Mouse (Mus musculus) forebrain, embryonic 16.5 days (tissue): ENCODE results near the gene Cdpf1. TPM values are rescaled to one million over a fixed set of nuclear protein-coding genes. Genes with fewer than 3 reads are reported as not detected.

ENCODE experiments used
- ATAC-seq: fragments of 200-750 bp; cut with Nextera tagmentation; 2 replicates; pipeline ENCODE4 v1.8.0; 2017; ENCODE audit warnings: mild to moderate bottlenecking, moderate library complexity
- H3K27ac ChIP-seq: fragments of 300-500 bp; sonication (generic); 2 replicates; pipeline ENCODE4 v1.5.1; 2014; ENCODE audit warnings: low read length, control low read depth
- H3K27me3 ChIP-seq: fragments of 300-500 bp; sonication (generic); replicated peaks from 2 replicates; pipeline ENCODE4 v1.6.1; 2014; ENCODE audit warnings: low read length; ENCODE audit not compliant: control insufficient read depth, insufficient read depth
- H3K36me3 ChIP-seq: fragments of 300-500 bp; sonication (generic); 2 replicates; pipeline ENCODE4 v1.6.1; 2014; ENCODE audit not compliant: control insufficient read depth, insufficient read depth
- H3K4me1 ChIP-seq: fragments of 300-500 bp; sonication (generic); replicated peaks from 2 replicates; pipeline ENCODE4 v1.6.1; 2014; ENCODE audit warnings: low read length; ENCODE audit not compliant: control insufficient read depth, insufficient read depth
- H3K4me2 ChIP-seq: fragments of 300-500 bp; sonication (generic); 2 replicates; pipeline ENCODE4 v1.6.1; 2014; ENCODE audit warnings: mild to moderate bottlenecking, low read length, control low read depth
- H3K4me3 ChIP-seq: fragments of 300-500 bp; sonication (generic); replicated peaks from 2 replicates; pipeline ENCODE4 v1.5.1; 2014; ENCODE audit warnings: mild to moderate bottlenecking, low read length, control low read depth
- H3K9ac ChIP-seq: fragments of 300-500 bp; sonication (generic); replicated peaks from 2 replicates; pipeline ENCODE4 v1.6.1; 2014; ENCODE audit warnings: low read depth, low read length, control low read depth
- H3K9me3 ChIP-seq: fragments of 300-500 bp; sonication (generic); 2 replicates; pipeline ENCODE4 v1.6.1; 2016; ENCODE audit warnings: low read length; ENCODE audit not compliant: control insufficient read depth
- WGBS: fragments of 180-500 bp; shearing (Covaris S2); extraction: QIAGEN DNeasy Blood & Tissue Kit; methylation state at CpG from one replicate; pipeline ENCODE4 v1.1.7; 2014; 5-methylcytosine and 5-hydroxymethylcytosine counted together
- polyA plus RNA-seq: library from polyadenylated mRNA; unstranded; fragments of >200 nt; fragmentation: Nextera tagmentation; extraction: Ambion mirVana; gene quantifications from 2 replicates; pipeline ENCODE4 v1.2.1, GENCODE M21; 2015

Gene Cdpf1
- polyA plus RNA-seq: 24.1 and 27.8 TPM in 2 replicates

DNA sequence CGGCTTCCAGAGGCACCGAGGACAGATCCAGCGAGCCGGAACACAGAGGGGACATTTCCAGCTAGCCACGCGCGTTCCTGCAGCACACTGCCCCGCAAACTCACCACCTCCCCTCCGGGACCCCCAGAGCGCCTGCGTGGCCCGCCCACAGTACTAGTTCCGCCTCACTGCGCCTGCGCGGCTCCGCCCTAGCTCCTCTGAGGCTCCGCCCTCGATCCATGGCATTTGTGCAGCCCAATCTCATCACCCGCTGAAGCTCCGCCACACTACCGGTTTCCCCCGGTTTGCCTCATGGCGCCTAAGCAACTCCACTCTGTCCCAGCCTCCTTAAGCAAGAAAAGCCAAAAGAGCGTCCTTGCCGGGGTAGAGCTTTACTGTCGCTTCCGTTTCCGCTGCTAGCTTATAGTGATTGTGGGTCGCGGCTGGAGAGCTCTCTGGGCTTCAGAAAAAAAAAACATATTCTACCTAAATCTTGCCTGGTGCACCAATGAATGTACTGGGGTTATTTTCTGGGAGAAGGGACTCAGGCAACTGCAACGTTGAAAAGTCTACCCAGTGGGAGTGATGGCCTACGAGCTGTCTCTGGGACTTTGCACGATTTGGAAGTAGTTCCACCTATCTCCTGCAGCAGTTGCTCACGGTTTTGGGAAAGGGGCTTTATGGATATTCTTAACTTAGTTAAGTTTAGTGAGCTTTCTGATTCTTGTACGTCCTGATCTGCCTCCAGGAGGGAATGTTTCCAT lies at the start of gene Cdpf1:
Gene Cdpf1 (minus strand): TSS at position 163 of the 743 bp plus-strand sequence.
- peak within 1 kb of the TSS; percentile 79 for H3K9ac ChIP-seq
- peak within 1 kb of the TSS; percentile 90 for H3K4me2 ChIP-seq
- H3K4me1 ChIP-seq: peaks cover 13% of the 10 kb centered on the region
- peak within 1 kb of the TSS; percentile 74 for H3K4me3 ChIP-seq
- H3K36me3 ChIP-seq: no peaks in the 10 kb centered on the region
- 3% methylated on average over 36 of the region's 36 CpGs for WGBS
- peak; percentile 96 for ATAC-seq
- no peaks in the 10 kb centered on the region; the same call in 1 of the 2 replicates for H3K27me3 ChIP-seq
- H3K27ac ChIP-seq: peak within 1 kb of the TSS; percentile 95
- no peaks in the 10 kb centered on the region for H3K9me3 ChIP-seq

DNA sequence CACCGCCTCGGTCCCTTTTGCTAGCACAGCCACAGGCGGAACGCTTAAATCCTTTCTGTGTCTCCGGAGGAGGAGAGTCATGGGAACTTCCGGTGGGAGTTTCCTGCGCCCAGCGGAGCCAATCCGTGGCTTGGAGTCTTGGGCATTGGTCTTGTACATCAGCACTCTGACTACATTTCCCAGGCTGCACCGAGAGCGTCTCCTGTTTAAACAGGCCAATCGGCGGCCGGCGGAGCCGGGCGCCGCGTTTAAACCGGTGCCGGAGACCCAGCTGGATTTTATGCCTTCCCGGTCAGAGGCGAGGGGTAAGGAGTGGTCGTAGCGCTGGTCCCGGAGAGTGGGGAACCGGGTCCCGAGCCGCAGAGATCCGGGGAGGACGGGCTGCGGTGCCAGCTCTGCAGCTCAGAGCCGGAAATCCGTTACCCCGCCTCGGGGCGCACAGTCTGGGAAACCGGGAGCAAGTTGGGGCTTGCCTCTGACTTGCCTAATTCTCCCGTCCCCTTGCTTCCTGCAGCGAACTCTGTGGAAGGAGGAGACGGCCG lies 48.1 kb upstream of the Cdpf1 start, which contains the start of gene Gtse1:
Gene Gtse1 (plus strand): TSS at position 256 of the 542 bp plus-strand sequence.
- no peaks in the 10 kb centered on the region for H3K27me3 ChIP-seq
- peak within 1 kb of the TSS; percentile 78 for H3K4me2 ChIP-seq
- H3K4me3 ChIP-seq: peak within 1 kb of the TSS; percentile 73
- H3K36me3 ChIP-seq: 0 out of 2 replicates have a peak, but pooled peaks cover under 1% of the 10 kb centered on the region
- H3K9ac ChIP-seq: peak within 1 kb of the TSS; percentile 71
- H3K27ac ChIP-seq: peak within 1 kb of the TSS; percentile 55
- H3K9me3 ChIP-seq: no peaks in the 10 kb centered on the region
- H3K4me1 ChIP-seq: peaks cover 19% of the 10 kb centered on the region
- peak; percentile 100 for ATAC-seq
- under 1% methylated on average over 42 of the region's 42 CpGs for WGBS

DNA sequence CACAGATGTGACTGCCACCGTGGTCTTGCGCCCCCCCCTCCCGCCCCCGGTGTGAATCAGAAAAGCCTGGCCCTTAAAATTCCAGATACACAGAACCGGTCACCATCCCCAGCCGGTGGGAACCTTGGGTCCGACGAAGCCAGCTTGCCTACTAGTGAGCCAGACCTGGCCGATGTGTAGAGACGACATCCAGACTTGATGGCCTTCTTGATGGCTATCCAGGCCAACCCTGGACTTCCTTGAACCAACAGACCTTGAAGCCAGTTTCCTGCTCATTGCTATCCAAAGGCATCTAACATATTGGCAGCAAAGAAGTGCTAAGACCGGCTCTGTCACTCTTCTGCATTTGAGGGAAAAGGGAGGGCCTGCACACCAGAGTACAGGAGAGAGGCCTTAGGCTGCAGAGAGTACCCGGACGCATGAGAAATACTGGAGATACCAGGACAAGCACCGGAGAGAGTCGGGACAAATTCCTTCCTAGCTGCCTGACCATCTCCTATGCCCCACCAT lies 47.5 kb upstream of the Cdpf1 start:
- no peaks in the 10 kb centered on the region for H3K9me3 ChIP-seq
- H3K9ac ChIP-seq: peak overlapping the region; percentile 71
- peak overlapping the region; percentile 55 for H3K27ac ChIP-seq
- peak overlapping the region; percentile 78 for H3K4me2 ChIP-seq
- H3K27me3 ChIP-seq: no peaks in the 10 kb centered on the region
- WGBS: 6% methylated on average over 15 of the region's 15 CpGs
- H3K36me3 ChIP-seq: no peaks in the 10 kb centered on the region
- H3K4me3 ChIP-seq: peak overlapping the region; percentile 73
- peaks cover 19% of the 10 kb centered on the region for H3K4me1 ChIP-seq
- no peak; the same call in none of the 2 replicates for ATAC-seq

- H3K27ac ChIP-seq: no peak overlapping the region
- no peak overlapping the region for H3K4me2 ChIP-seq
- H3K4me3 ChIP-seq: no peak overlapping the region
- H3K4me1 ChIP-seq: no peaks in the 10 kb centered on the region
- no peaks in the 10 kb centered on the region for H3K36me3 ChIP-seq
- H3K9ac ChIP-seq: no peak overlapping the region
- no peaks in the 10 kb centered on the region for H3K9me3 ChIP-seq
- 79% methylated on average over 12 of the region's 12 CpGs for WGBS
- no peaks in the 10 kb centered on the region for H3K27me3 ChIP-seq
- ATAC-seq: no peak
Observed at GRCm38 (mm10) chr15:85851656-85852392, 40.3 kb upstream of the Cdpf1 start.

GRCm38 (mm10) chr15:85845071-85845470 lies 33.6 kb upstream of the Cdpf1 start:
- no peak overlapping the region for H3K27ac ChIP-seq
- H3K4me1 ChIP-seq: no peaks in the 10 kb centered on the region
- no peaks in the 10 kb centered on the region for H3K27me3 ChIP-seq
- ATAC-seq: no peak
- no peak overlapping the region for H3K9ac ChIP-seq
- H3K4me2 ChIP-seq: no peak overlapping the region
- H3K4me3 ChIP-seq: no peak overlapping the region
- H3K9me3 ChIP-seq: no peaks in the 10 kb centered on the region
- H3K36me3 ChIP-seq: no peaks in the 10 kb centered on the region

- no peaks in the 10 kb centered on the region for H3K36me3 ChIP-seq
- no peaks in the 10 kb centered on the region for H3K4me1 ChIP-seq
- no peaks in the 10 kb centered on the region for H3K9me3 ChIP-seq
- H3K4me2 ChIP-seq: no peak overlapping the region
- ATAC-seq: no peak
- 82% methylated on average over 5 of the region's 5 CpGs for WGBS
- no peak overlapping the region for H3K4me3 ChIP-seq
- H3K27me3 ChIP-seq: no peaks in the 10 kb centered on the region
- no peak overlapping the region for H3K27ac ChIP-seq
- no peak overlapping the region for H3K9ac ChIP-seq
Observed at GRCm38 (mm10) chr15:85841796-85842360, 30.4 kb upstream of the Cdpf1 start.

DNA sequence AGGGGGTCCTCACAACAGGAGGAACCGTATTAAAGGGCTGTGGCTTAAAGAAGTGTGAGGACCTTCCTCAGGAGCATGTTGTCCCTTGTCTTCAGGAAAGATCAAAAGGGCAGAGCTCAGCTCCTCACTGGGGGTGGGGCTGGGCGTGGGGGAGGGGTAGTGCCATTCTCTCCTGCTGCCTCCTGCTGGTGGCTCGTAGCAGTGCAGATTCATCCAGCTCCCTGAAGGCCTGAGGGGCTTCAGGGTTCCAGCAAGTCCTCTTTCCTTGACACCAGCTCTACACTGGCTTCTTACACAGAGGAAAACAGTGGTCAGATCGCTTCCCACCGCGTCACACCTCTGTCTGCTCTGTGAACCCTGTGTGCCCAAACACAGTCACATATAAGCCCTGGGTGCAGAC lies 29.5 kb upstream of the Cdpf1 start:
- H3K27me3 ChIP-seq: no peaks in the 10 kb centered on the region
- H3K4me3 ChIP-seq: no peak overlapping the region
- H3K4me1 ChIP-seq: no peaks in the 10 kb centered on the region
- ATAC-seq: no peak
- H3K27ac ChIP-seq: no peak overlapping the region
- 40% methylated on average over 6 of the region's 6 CpGs for WGBS
- H3K9ac ChIP-seq: no peak overlapping the region
- H3K4me2 ChIP-seq: no peak overlapping the region
- H3K36me3 ChIP-seq: no peaks in the 10 kb centered on the region
- H3K9me3 ChIP-seq: no peaks in the 10 kb centered on the region

DNA sequence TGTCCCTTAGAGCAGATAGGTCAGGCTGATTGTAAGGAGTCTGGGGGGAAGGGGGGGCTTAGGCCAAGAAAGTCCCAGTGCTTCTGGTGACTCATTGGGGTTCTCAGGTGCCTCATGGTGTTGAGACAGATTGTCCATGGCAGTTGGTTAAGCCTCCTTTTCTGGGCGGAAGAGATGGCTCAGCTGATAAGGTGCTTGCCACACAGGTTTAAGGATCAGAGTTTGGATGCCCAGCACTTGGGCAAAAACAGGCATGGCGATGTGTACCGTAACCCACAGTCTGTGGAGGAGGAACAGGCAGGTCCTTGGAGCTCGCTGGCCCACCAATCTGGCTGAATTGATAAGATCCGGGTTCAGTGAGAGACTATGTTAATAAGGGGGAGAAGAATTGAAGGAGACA lies 25.4 kb upstream of the Cdpf1 start:
- Histone ChIP-seq H3K4me1 (peaks cover 6% of the 10 kb centered on the region; the same call in 1 of the 2 replicates), H3K36me3 (no peaks in the 10 kb centered on the region), H3K9me3 (no peaks in the 10 kb centered on the region), H3K4me3 (no peak overlapping the region), H3K27ac (no peak overlapping the region), H3K4me2 (no peak overlapping the region), H3K27me3 (no peaks in the 10 kb centered on the region), H3K9ac (no peak overlapping the region)
- no peak for ATAC-seq
- 91% methylated on average over 5 of the region's 5 CpGs for WGBS

GRCm38 (mm10) chr15:85835335-85835734 lies 23.8 kb upstream of the Cdpf1 start:
- H3K36me3 ChIP-seq: no peaks in the 10 kb centered on the region
- H3K9ac ChIP-seq: no peak overlapping the region
- no peaks in the 10 kb centered on the region for H3K9me3 ChIP-seq
- no peak overlapping the region for H3K4me3 ChIP-seq
- no peak overlapping the region for H3K4me2 ChIP-seq
- H3K4me1 ChIP-seq: peaks cover 10% of the 10 kb centered on the region; the same call in 1 of the 2 replicates
- 68% methylated on average over 3 of the region's 3 CpGs for WGBS
- H3K27ac ChIP-seq: no peak overlapping the region
- no peaks in the 10 kb centered on the region for H3K27me3 ChIP-seq
- ATAC-seq: no peak
